Mouse (Mus musculus) forelimb bud, embryonic 11.5 days (tissue): Measurements from ENCODE around the gene March9.

Experiments
- DNase-seq: peaks from one replicate; pipeline ENCODE4 v3.0.0-alpha.2; 2012; ENCODE audit warnings: low read depth, low spot score

Gene March9

DNA sequence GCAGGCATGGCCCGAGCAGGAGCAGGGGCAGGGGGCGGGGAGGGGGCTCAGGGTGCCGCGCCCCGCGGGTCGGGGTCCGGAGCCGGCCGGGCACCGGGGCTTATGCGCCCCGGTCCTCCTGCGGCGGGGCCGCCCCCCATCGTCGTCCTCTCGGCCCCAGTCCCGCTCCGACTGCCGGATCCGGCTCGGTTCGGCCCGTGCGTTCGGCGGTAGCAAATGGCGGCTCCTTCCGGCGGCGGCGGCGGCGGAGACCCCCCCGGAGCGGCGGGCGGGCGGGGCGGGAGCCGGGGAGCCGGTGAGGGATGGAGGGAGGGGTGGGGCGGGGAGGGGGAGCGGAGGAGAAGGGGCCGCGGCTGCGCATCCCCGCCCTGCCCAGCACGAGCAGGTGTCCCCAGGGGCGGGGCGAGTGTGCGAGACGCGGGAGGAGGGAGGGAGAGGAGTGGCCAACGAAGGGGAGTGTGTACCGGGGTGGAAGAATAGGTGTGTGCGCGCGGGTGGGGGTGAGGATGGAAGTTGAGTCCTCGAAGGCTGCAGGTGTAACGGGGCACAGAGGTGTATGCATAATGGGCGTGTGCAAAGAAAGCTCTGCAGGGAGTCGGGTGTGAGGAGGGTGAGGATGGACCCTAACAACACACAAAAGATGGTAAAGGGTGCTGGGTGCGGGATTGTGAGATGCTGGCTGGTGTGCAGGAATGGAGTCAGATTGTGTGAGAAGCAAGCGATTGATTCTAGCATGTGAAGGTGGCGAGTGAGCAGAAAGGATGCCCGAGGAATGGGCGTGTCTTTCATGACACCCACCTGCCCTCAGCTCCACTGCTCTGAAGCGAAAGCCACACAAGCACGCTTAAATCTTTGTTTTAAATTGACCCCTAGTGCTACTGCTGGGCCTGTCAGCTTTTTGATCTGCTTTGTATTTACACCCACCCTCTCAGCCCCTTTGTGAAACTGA lies at the start of gene March9:
Gene March9, minus strand, starts transcription at position 217 of the 949 bp plus-strand sequence.
- DNase-seq: no peak

DNA sequence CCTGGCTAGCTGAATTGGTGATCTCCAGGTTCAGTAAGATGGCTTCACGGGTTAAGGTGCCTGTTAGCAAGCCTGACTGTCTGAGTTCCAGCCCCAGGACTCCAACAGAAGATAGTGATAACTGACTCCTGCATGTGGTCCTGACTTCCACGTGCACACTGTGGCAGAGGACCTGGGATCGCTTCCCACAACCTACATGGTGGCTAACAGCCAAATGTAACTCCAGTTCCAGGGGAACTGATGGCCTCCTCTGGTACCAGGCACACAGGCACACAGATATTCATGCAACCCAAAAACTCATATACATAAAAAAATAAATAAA lies 48.2 kb upstream of the March9 start:
- no peak for DNase-seq

GRCm38 (mm10) chr10:127107563-127108261 lies 47.7 kb upstream of the March9 start:
- DNase-seq: no peak

- DNase-seq: no peak
These were observed 43.6 kb upstream of the March9 start for GRCm38 (mm10) chr10:127103631-127104030.

DNA sequence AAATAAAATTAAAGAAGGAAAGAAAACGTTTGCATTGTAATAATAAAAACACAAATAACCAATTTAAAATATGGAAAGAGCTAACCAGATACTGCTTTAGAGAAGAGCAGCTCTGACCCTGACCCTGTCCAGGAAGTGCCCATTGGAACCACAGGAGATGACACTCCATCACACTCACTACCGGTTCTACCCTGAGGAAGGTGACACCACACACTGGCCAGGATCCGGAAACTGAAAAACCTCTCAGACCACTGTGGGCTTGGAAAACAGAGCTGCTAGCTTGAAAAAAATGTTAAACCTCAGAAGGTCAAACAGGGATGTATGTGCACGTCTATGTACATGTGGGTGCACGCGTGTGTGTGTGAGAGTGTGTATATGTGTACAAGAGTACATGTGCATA lies 41.2 kb upstream of the March9 start:
- no peak for DNase-seq

DNA sequence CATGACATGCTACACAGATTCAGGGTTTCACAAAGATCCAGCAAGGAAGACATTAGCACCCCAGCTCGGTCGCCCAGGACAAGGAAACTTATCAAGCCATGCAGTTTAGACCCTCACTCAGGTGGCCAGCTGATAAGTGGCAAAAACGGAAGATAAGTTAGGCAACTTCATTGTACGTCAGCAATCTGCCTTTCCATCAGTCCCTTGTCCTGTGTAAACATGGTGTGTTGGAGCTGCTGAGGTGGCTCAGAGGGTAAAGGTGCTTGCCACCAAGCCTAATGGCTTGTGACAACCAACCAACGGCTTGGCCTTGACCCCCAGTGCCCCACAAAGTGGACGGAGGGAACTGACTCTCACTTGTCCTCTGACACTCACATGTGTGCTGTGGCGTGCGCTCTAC lies 40.4 kb upstream of the March9 start:
- no peak for DNase-seq

- no peak for DNase-seq
These were observed 39.9 kb upstream of the March9 start for GRCm38 (mm10) chr10:127099868-127100267.

- no peak for DNase-seq
These were observed 39.2 kb upstream of the March9 start for GRCm38 (mm10) chr10:127099191-127099590.

DNA sequence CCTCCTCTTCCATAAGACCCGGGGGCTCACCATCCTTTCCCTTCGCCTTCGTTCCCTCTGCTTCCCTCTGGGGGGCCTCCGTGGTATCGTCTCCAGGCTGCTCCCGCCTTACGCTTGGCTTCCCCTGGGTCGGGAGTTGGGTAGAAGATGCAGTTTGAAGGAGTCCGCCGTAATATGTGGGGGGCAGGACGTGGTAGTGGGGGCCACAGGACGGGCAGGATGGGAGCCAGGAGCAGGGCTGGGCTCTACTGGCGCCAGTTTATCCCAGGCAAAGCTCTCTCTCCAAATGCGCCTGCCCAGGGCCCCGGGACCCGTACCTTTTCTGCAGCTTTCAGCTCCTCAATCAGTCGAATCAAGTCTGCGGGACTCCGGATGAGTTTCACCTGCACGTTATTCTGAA lies 38.5 kb upstream of the March9 start:
- no peak for DNase-seq

- DNase-seq: no peak
These were observed 34.4 kb upstream of the March9 start for GRCm38 (mm10) chr10:127094382-127094802.

GRCm38 (mm10) chr10:127092742-127093141 lies 32.8 kb upstream of the March9 start:
- no peak for DNase-seq

GRCm38 (mm10) chr10:127091507-127092396 lies 31.8 kb upstream of the March9 start:
- DNase-seq: no peak

DNA sequence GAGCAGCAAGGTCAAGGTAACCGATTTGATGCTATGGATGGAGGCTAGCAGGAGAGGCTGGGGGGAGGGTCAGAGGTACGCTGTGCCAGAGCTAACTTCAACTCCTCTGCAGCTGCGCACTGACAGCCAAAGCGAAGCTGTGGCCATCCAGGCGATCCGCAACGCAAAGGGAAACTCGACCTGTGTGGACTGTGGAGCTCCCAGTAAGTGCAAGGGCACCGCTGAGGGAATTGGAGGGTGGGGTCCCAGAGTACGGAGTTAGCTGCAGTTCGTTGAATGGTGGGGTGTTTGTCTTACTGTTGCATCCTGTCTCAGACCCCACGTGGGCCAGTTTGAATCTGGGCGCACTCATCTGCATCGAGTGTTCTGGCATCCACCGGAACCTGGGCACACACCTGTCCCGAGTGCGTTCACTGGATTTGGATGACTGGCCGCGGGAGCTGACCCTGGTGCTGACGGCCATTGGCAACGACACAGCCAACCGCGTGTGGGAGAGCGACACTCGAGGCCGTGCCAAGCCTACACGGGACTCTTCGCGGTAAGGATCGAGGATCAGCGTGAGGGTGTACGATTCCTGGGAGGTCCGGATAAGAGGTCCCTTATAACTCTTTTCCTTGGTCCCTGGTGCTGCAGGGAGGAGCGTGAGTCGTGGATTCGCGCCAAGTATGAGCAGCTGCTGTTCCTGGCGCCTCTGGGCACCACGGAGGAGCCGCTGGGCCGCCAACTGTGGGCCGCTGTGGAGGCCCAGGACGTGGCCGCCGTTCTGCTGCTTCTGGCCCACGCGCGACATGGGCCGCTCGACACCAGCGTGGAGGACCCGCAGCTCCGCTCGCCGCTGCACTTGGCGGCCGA lies 30.8 kb upstream of the March9 start:
- no peak for DNase-seq

DNA sequence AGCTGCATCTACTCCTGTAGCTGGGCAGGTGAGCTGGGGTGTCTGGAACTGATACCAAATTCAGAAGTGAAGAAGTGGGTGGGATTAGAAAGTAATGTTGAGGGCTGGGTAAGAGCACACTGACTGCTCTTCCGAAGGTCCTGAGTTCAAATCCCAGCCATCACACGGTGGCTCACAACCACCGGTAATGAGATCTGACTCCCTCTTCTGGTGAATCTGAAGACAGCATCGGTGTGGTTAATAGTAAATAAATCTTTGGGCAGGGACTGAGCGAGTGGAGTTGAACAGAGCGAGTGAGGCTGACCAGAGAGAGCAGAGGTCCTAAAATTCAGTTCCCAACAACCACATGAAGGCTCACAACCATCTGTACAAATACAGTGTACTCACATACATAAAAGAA lies 25.6 kb upstream of the March9 start:
- DNase-seq: no peak

GRCm38 (mm10) chr10:127085052-127085451 lies 25.1 kb upstream of the March9 start:
- no peak for DNase-seq

GRCm38 (mm10) chr10:127083915-127084306 lies 23.9 kb upstream of the March9 start:
- no peak for DNase-seq

- no peak for DNase-seq
These were observed 23.4 kb upstream of the March9 start for GRCm38 (mm10) chr10:127083292-127083914.

GRCm38 (mm10) chr10:127081996-127082620 lies 22.1 kb upstream of the March9 start:
- peak; percentile 49 for DNase-seq

GRCm38 (mm10) chr10:127080901-127081780 lies 21.2 kb upstream of the March9 start:
- DNase-seq: no peak
